23 mouse cellular contexts compared by ENCODE assay signal in genomic region chr13:114462548-114463408, GRCm38 (mm10). TPM values are rescaled to one million over a fixed set of nuclear protein-coding genes. Genes with fewer than 3 reads are reported as not detected.
DNase-seq lines count a peak whose midpoint lies in the region; ATAC-seq and TF ChIP-seq lines count a peak whose summit lies in the region.
"Had no signal": no experiment of that assay in that cellular context is flagged by ENCODE, and none has a peak within 500 bp of the region (broad histone marks: within the 10 kb centered on the region; RNA-seq: fewer than 3 reads in every experiment).

No protein-coding gene starts in this region.

- no peak overlapping the region for H3K9ac ChIP-seq in liver, embryonic 14.5 days (replicated peaks)
- H3K9ac ChIP-seq: embryonic facial prominence, embryonic 15.5 days; hindbrain, embryonic 13.5 days had no signal

- peak; percentile 42 for ATAC-seq in liver, embryonic 14.5 days (ENCODE audit: insufficient read depth)
- ATAC-seq: forebrain, embryonic 14.5 days; hindbrain, postnatal 0 days had no signal

- DNase-seq in adrenal gland, adult 2 months = peak; percentile 28
- DNase-seq in adrenal gland, adult 8-10 months = no peak
- DNase-seq in liver, embryonic 14.5 days (ENCODE audit: low read depth in 3 of 3, low spot score in 3 of 3) = peak in 2 of 3 experiments; percentile 10 to 20
- no peak for DNase-seq in yolk sac, embryonic 10.5 days (ENCODE audit: low spot score)
- no peak for DNase-seq in layer of hippocampus, adult 18-20 months (ENCODE audit: low spot score in 2 of 2)
- DNase-seq: adrenal gland, postnatal 14 days; cerebellum, adult 18-20 months; cerebellum, adult 9-11 months; cerebellum, postnatal 36 days; gastrocnemius, adult 2 months; gastrocnemius, postnatal 25 days; heart, postnatal 10 days; heart, postnatal 4 days had no signal

- no peak for TF ChIP-seq POLR2A in myocyte (IDR thresholded peaks at IDR 0.05; ENCODE audit: insufficient read length, low read depth)

- H3K36me3 ChIP-seq in C2C12 (ENCODE audit: control insufficient read depth, insufficient read depth) = no peaks in the 10 kb centered on the region
- H3K36me3 ChIP-seq in liver, embryonic 14.5 days (replicated peaks; ENCODE audit: control insufficient read depth, insufficient read depth, low read depth) = no peaks in the 10 kb centered on the region
- no peaks in the 10 kb centered on the region for H3K36me3 ChIP-seq in myocyte (ENCODE audit: control insufficient read depth, insufficient read depth)
- H3K36me3 ChIP-seq: embryonic facial prominence, embryonic 15.5 days; forebrain, embryonic 10.5 days; heart, embryonic 10.5 days; hindbrain, embryonic 13.5 days had no signal

- H3K27me3 ChIP-seq in C2C12 (ENCODE audit: control insufficient read depth, insufficient read depth, insufficient read length) (no peaks in the 10 kb centered on the region), myocyte (ENCODE audit: control insufficient read depth, insufficient read depth, insufficient read length) (no peaks in the 10 kb centered on the region)
- H3K27me3 ChIP-seq in liver, embryonic 14.5 days (ENCODE audit: control insufficient read depth, insufficient read depth, low read length) = peaks cover 39% of the 10 kb centered on the region

- H3K4me3 ChIP-seq in C2C12 (ENCODE audit: insufficient read depth, poor library complexity, severe bottlenecking) (no peak overlapping the region), myocyte (no peak overlapping the region)
- H3K4me3 ChIP-seq in liver, embryonic 14.5 days (ENCODE audit: insufficient read depth in 1 of 2, low read depth in 2 of 2, low read length in 2 of 2) = no peak overlapping the region
- H3K4me3 ChIP-seq: embryonic facial prominence, embryonic 15.5 days; erythroblast, embryonic 14.5 days; forebrain, embryonic 10.5 days; gastrocnemius, adult 2 months; heart, embryonic 10.5 days; hindbrain, embryonic 13.5 days had no signal

- no peaks in the 10 kb centered on the region for H3K79me2 ChIP-seq in C2C12 (ENCODE audit: control insufficient read depth, insufficient read depth)
- no peaks in the 10 kb centered on the region for H3K79me2 ChIP-seq in myocyte (ENCODE audit: control insufficient read depth, insufficient read depth)

- no peak for TF ChIP-seq CTCF in C2C12 (IDR thresholded peaks at IDR 0.05; ENCODE audit: control insufficient read depth, insufficient read depth, insufficient read length)
- no peak for TF ChIP-seq CTCF in liver, embryonic 14.5 days (IDR thresholded peaks at IDR 0.05; ENCODE audit: low read depth)

- no peak overlapping the region for H3K4me2 ChIP-seq in liver, embryonic 14.5 days (ENCODE audit: low read depth)
- peak overlapping the region; percentile 28 for H3K4me2 ChIP-seq in myocyte (ENCODE audit: low read depth)
- H3K4me2 ChIP-seq: embryonic facial prominence, embryonic 15.5 days; hindbrain, embryonic 13.5 days had no signal

- TF ChIP-seq EP300 in liver, embryonic 14.5 days (IDR thresholded peaks at IDR 0.05; ENCODE audit: low read depth) = no peak

- 52% methylated on average over 8 of the region's 8 CpGs for WGBS in liver, embryonic 14.5 days (ENCODE audit: insufficient replicate concordance)

- H3K4me1 ChIP-seq in liver, embryonic 14.5 days (replicated peaks; ENCODE audit: control insufficient read depth in 2 of 2, insufficient read depth in 2 of 2, low read length in 1 of 2) = peaks cover 0 to 2% of the 10 kb centered on the region in 2 experiments; a peak in 1 of 4 replicates

- H3K27ac ChIP-seq in liver, embryonic 14.5 days = no peak overlapping the region
- H3K27ac ChIP-seq: embryonic facial prominence, embryonic 15.5 days; forebrain, embryonic 10.5 days; gastrocnemius, adult 2 months; heart, embryonic 10.5 days; hindbrain, embryonic 13.5 days; hindbrain, postnatal 0 days had no signal

- H3K9me3 ChIP-seq in liver, embryonic 14.5 days (ENCODE audit: control insufficient read depth, low read length) = no peaks in the 10 kb centered on the region
- H3K9me3 ChIP-seq: embryonic facial prominence, embryonic 15.5 days; forebrain, embryonic 10.5 days; heart, embryonic 10.5 days; hindbrain, embryonic 13.5 days had no signal

- H3ac ChIP-seq in C2C12 (ENCODE audit: control insufficient read depth, insufficient read length, low read depth) (no peak overlapping the region), myocyte (ENCODE audit: control insufficient read depth, insufficient read length) (no peak overlapping the region)

- no peaks in the 10 kb centered on the region for H3K79me3 ChIP-seq in C2C12 (ENCODE audit: low read depth)

TF ChIP-seq in C2C12, 6 proteins besides CTCF, POLR2A, EP300 and RAD21:
- TF ChIP-seq USF1 (IDR thresholded peaks at IDR 0.05; ENCODE audit: low read depth) (no peak), CEBPB (IDR thresholded peaks at IDR 0.05; ENCODE audit: low read depth) (no peak), MYOD1 (IDR thresholded peaks at IDR 0.05; ENCODE audit: control insufficient read depth, insufficient read length, low read depth) (peak; percentile 82), FOSL1 (IDR thresholded peaks at IDR 0.05; ENCODE audit: insufficient read depth, low read length, poor library complexity, severe bottlenecking) (peak; percentile 41), MYOG (IDR thresholded peaks at IDR 0.05; ENCODE audit: control insufficient read depth, extremely low read depth, insufficient read length) (no peak), MAX (IDR thresholded peaks at IDR 0.05) (no peak)

TF ChIP-seq in myocyte, 11 proteins besides CTCF, POLR2A, EP300 and RAD21:
- TF ChIP-seq MYOG (IDR thresholded peaks at IDR 0.05; ENCODE audit: control insufficient read depth in 1 of 3, insufficient read depth in 1 of 3, insufficient read length in 2 of 3, low read depth in 2 of 3) = peak in 2 of 3 experiments; percentile 29 to 44
- peak; percentile 42 for TF ChIP-seq TCF12 (IDR thresholded peaks at IDR 0.05; ENCODE audit: insufficient read depth, poor library complexity, severe bottlenecking)
- peak in 2 of 3 experiments; percentile 84 for TF ChIP-seq MYOD1 (IDR thresholded peaks at IDR 0.05; ENCODE audit: control insufficient read depth in 1 of 3, insufficient read length in 2 of 3, low read depth in 2 of 3)
- TF ChIP-seq MAX (IDR thresholded peaks at IDR 0.05; ENCODE audit: low read depth) = no peak
- no peak for TF ChIP-seq REST (IDR thresholded peaks at IDR 0.05; ENCODE audit: insufficient read depth, insufficient read length)
- TF ChIP-seq SRF (IDR thresholded peaks at IDR 0.05; ENCODE audit: control insufficient read depth, insufficient read length, low read depth) = peak; percentile 55
- no peak for TF ChIP-seq POLR2AphosphoS2 (IDR thresholded peaks at IDR 0.05; ENCODE audit: insufficient read length, low read depth)
- no peak for TF ChIP-seq E2F4 (IDR thresholded peaks at IDR 0.05; ENCODE audit: insufficient read depth)

RNA-seq across cellular contexts. Expression of gene Fst, which starts 4.0 kb away (rescaled TPM):
- 10 to 100 TPM; 10.1 to 11.4 TPM for total RNA-seq in adrenal gland, adult 2 months (2021)
- 1.2 and 2.0 TPM in 2 replicates for polyA plus RNA-seq in adrenal gland, adult 2 months (2012; rRNA removed)
- total RNA-seq in adrenal gland, adult 8-10 months (2022) = 1 to 10 TPM; 2.3 to 5.9 (median 5.3) TPM
- polyA plus RNA-seq in C2C12 (2012; fragmentation: generic; extraction: Trizol) (10.9 TPM), myocyte (2012; fragmentation: generic; extraction: Trizol) (119 TPM)
- polyA plus RNA-seq in liver, embryonic 14.5 days (2012; rRNA removed) = 1.5 and 2.8 TPM in 2 replicates
- polyA plus RNA-seq in liver, embryonic 14.5 days (2014; fragmentation: Nextera tagmentation; extraction: Ambion mirVana) = 3.8 and 4.3 TPM in 2 replicates
- 1 to 10 TPM; 3.1 to 5.0 TPM for total RNA-seq in layer of hippocampus, adult 18-20 months (2021)
- total RNA-seq: granulocyte monocyte progenitor cell, adult 5-6 weeks had no signal
- polyA plus RNA-seq: erythroblast, embryonic 14.5 days had no signal

Comparison
In these comparisons a context has a peak if more than half of its experiments do, and no peak if none do; other contexts are left out.
1. DNase-seq: peak in adrenal gland, adult 2 months (single experiment) and liver, embryonic 14.5 days (2 of 3); none in adrenal gland, adult 8-10 months (single experiment), yolk sac, embryonic 10.5 days (single experiment) and layer of hippocampus, adult 18-20 months (0 of 2).
2. RNA of gene Fst, which starts 4.0 kb away (polyA plus RNA-seq): 119 TPM in myocyte (single experiment); 10.9 TPM in C2C12 (single experiment), 1.5 to 4.3 TPM in liver, embryonic 14.5 days and 1.2 to 2.0 TPM in adrenal gland, adult 2 months; every median in the first group is over 10 times any median in the second.